In genomic region chr10:12614465-12615199, GRCm38 (mm10) we compare ENCODE assay signal across 8 mouse cellular contexts.
DNase-seq lines count a peak whose midpoint lies in the region; ATAC-seq lines count a peak whose summit lies in the region.

No protein-coding gene starts in this region.

- intact Hi-C loops in left cerebral cortex, postnatal 4 days (cut with DNase I), result loop anchor here (2.0 to 10.0 kb wide), 3 partner anchors 770 to 1252 kb away; no protein-coding TSS in a partner anchor

- H3K9me3 ChIP-seq in hindbrain, embryonic 11.5 days (ENCODE audit: control insufficient read depth, low read length), result no peaks in the 10 kb centered on the region

- H3K36me3 ChIP-seq in hindbrain, embryonic 11.5 days (ENCODE audit: control insufficient read depth, insufficient read depth, low read length), result no peaks in the 10 kb centered on the region

- peak; percentile 10 for DNase-seq in adrenal gland, postnatal 14 days
- DNase-seq in adrenal gland, postnatal 36 days, result no peak
- DNase-seq in urinary bladder, postnatal 25 days (ENCODE audit: low spot score), result peak; percentile 6
- DNase-seq in urinary bladder, postnatal 36 days (ENCODE audit: low spot score in 2 of 2), result no peak
- peak; percentile 53 for DNase-seq in hindbrain, embryonic 11.5 days (ENCODE audit: low spot score)
- DNase-seq in left cerebral cortex, postnatal 4 days, result peak; percentile 48
- DNase-seq in retina, postnatal 1 day, result peak; percentile 69
- no peak for DNase-seq in urinary bladder, postnatal 4 days (ENCODE audit: low spot score in 2 of 2)

- WGBS in hindbrain, embryonic 11.5 days, result 3% methylated on average over 22 of the region's 22 CpGs

- H3K27me3 ChIP-seq in hindbrain, embryonic 11.5 days (ENCODE audit: control insufficient read depth, insufficient read depth, low read length), result no peaks in the 10 kb centered on the region

- H3K4me1 ChIP-seq in hindbrain, embryonic 11.5 days (replicated peaks; ENCODE audit: control insufficient read depth, insufficient read depth, low read length), result 0 out of 2 replicates have a peak, but pooled peaks cover 2% of the 10 kb centered on the region

- peak overlapping the region; percentile 33 for H3K4me3 ChIP-seq in hindbrain, embryonic 11.5 days (ENCODE audit: low read depth, low read length)

- peak overlapping the region; percentile 63 for H3K4me2 ChIP-seq in hindbrain, embryonic 11.5 days (replicated peaks; ENCODE audit: low read depth, low read length)

- ATAC-seq in hindbrain, embryonic 11.5 days (ENCODE audit: low FRiP score), result peak; percentile 67

- peak overlapping the region; percentile 40 for H3K9ac ChIP-seq in hindbrain, embryonic 11.5 days (ENCODE audit: low read depth, low read length)

- H3K27ac ChIP-seq in hindbrain, embryonic 11.5 days (ENCODE audit: low read depth, low read length), result no peak overlapping the region

Comparison
In these comparisons a context has a peak if more than half of its experiments do, and no peak if none do; other contexts are left out.
1. DNase-seq: peak in adrenal gland, postnatal 14 days (single experiment), urinary bladder, postnatal 25 days (single experiment), hindbrain, embryonic 11.5 days (single experiment), left cerebral cortex, postnatal 4 days (single experiment) and retina, postnatal 1 day (single experiment); none in adrenal gland, postnatal 36 days (0 of 2), urinary bladder, postnatal 36 days (0 of 2) and urinary bladder, postnatal 4 days (0 of 2).